Mouse (Mus musculus): ENCODE results near the gene Rfc2. TPM values are rescaled to one million over a fixed set of nuclear protein-coding genes. Genes with fewer than 3 reads are reported as not detected.

Gene Rfc2
- polyA plus RNA-seq, 1 experiment: 133 TPM

GRCm38 (mm10) chr5:134560450-134561171 lies 20.6 kb upstream of the Rfc2 start:
- WGBS: 90% methylated on average over 16 of the region's 16 CpGs
- no peaks in the 10 kb centered on the region for H3K27me3 ChIP-seq (ENCODE audit: control insufficient read depth, insufficient read depth, low read length)
- H3K36me3 ChIP-seq (ENCODE audit: control insufficient read depth, insufficient read depth, low read length): no peaks in the 10 kb centered on the region
- 0 out of 2 replicates have a peak, but pooled peaks cover 3% of the 10 kb centered on the region for H3K4me1 ChIP-seq (replicated peaks; ENCODE audit: control insufficient read depth, insufficient read depth, low read length)
- no peak overlapping the region for H3K4me3 ChIP-seq (ENCODE audit: control insufficient read depth, insufficient read depth, low read length)
- DNase-seq: no peak
- no peak overlapping the region for H3K27ac ChIP-seq (ENCODE audit: control insufficient read depth, insufficient read depth, low read length)
- TF ChIP-seq CTCF (IDR thresholded peaks at IDR 0.05; ENCODE audit: borderline replicate concordance, control insufficient read depth, extremely low read depth, insufficient read depth, low read length, poor library complexity) (no peak), POLR2A (IDR thresholded peaks at IDR 0.05; ENCODE audit: control insufficient read depth, extremely low read depth, insufficient read depth, low read length, poor library complexity) (no peak)

GRCm38 (mm10) chr5:134564272-134564671 lies 16.9 kb upstream of the Rfc2 start:
- H3K4me1 ChIP-seq (replicated peaks; ENCODE audit: control insufficient read depth, insufficient read depth, low read length): peaks cover 6% of the 10 kb centered on the region
- H3K36me3 ChIP-seq (ENCODE audit: control insufficient read depth, insufficient read depth, low read length): no peaks in the 10 kb centered on the region
- no peak overlapping the region for H3K27ac ChIP-seq (ENCODE audit: control insufficient read depth, insufficient read depth, low read length)
- H3K4me3 ChIP-seq (ENCODE audit: control insufficient read depth, insufficient read depth, low read length): no peak overlapping the region
- TF ChIP-seq CTCF (IDR thresholded peaks at IDR 0.05; ENCODE audit: borderline replicate concordance, control insufficient read depth, extremely low read depth, insufficient read depth, low read length, poor library complexity): no peak
- no peak for TF ChIP-seq POLR2A (IDR thresholded peaks at IDR 0.05; ENCODE audit: control insufficient read depth, extremely low read depth, insufficient read depth, low read length, poor library complexity)
- H3K27me3 ChIP-seq (ENCODE audit: control insufficient read depth, insufficient read depth, low read length): no peaks in the 10 kb centered on the region
- DNase-seq: no peak
- 95% methylated on average over 2 of the region's 2 CpGs for WGBS

DNA sequence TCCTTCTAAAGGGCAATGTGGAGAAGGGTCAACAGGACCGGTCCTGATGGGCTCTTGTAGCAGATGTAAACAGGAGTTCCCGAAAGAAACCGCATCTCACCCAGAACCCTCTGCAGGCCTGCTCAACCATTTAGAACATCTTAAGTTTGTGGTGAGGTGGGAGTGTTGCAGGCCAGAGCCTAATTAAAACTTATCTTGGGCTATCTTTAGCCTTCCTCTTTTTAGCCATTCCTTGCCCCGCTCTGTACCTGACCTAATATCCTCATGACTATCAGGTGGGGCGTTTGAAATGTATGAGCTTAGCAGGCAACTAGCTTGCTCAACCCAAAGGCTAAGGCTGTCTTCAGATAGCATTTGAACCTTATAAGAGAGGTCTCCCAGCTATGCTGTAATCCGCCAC lies 15.5 kb upstream of the Rfc2 start:
- DNase-seq: no peak
- TF ChIP-seq CTCF (IDR thresholded peaks at IDR 0.05; ENCODE audit: borderline replicate concordance, control insufficient read depth, extremely low read depth, insufficient read depth, low read length, poor library complexity) (no peak), POLR2A (IDR thresholded peaks at IDR 0.05; ENCODE audit: control insufficient read depth, extremely low read depth, insufficient read depth, low read length, poor library complexity) (no peak)
- WGBS: 95% methylated on average over 6 of the region's 6 CpGs

GRCm38 (mm10) chr5:134567445-134567844 lies 13.7 kb upstream of the Rfc2 start:
- H3K4me1 ChIP-seq (replicated peaks; ENCODE audit: control insufficient read depth, insufficient read depth, low read length): peaks cover 11% of the 10 kb centered on the region
- no peak for DNase-seq
- no peaks in the 10 kb centered on the region for H3K27me3 ChIP-seq (ENCODE audit: control insufficient read depth, insufficient read depth, low read length)
- no peaks in the 10 kb centered on the region for H3K36me3 ChIP-seq (ENCODE audit: control insufficient read depth, insufficient read depth, low read length)
- no peak overlapping the region for H3K27ac ChIP-seq (ENCODE audit: control insufficient read depth, insufficient read depth, low read length)
- no peak overlapping the region for H3K4me3 ChIP-seq (ENCODE audit: control insufficient read depth, insufficient read depth, low read length)
- 88% methylated on average over 4 of the region's 4 CpGs for WGBS
- TF ChIP-seq POLR2A (IDR thresholded peaks at IDR 0.05; ENCODE audit: control insufficient read depth, extremely low read depth, insufficient read depth, low read length, poor library complexity): no peak
- TF ChIP-seq CTCF (IDR thresholded peaks at IDR 0.05; ENCODE audit: borderline replicate concordance, control insufficient read depth, extremely low read depth, insufficient read depth, low read length, poor library complexity): no peak

More for the DNA sequence above, 15.5 kb upstream of the Rfc2 start:
- H3K27ac ChIP-seq (ENCODE audit: control insufficient read depth, insufficient read depth, low read length): no peak overlapping the region
- H3K36me3 ChIP-seq (ENCODE audit: control insufficient read depth, insufficient read depth, low read length): no peaks in the 10 kb centered on the region
- no peak overlapping the region for H3K4me3 ChIP-seq (ENCODE audit: control insufficient read depth, insufficient read depth, low read length)
- H3K4me1 ChIP-seq (replicated peaks; ENCODE audit: control insufficient read depth, insufficient read depth, low read length): peaks cover 6% of the 10 kb centered on the region
- no peaks in the 10 kb centered on the region for H3K27me3 ChIP-seq (ENCODE audit: control insufficient read depth, insufficient read depth, low read length)

DNA sequence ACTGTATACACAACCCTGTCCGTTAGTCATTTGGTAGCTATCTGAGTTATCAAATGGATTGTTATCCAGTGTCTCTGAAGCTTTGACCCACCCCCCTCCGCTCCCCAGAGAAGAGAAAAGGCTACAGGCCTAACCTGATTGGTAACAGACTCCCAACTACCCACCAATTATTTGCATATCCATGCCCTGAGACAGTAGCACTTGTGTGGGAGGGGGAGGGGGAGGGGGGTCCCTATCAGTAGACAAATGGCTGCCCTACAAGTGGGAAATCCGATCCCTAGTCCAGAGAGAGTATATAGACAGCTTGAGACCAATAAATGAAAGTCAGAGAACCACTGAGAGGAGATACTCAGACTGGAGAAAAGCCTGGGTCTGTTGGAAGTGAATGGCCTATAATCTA lies 13.1 kb upstream of the Rfc2 start:
- peaks cover 13% of the 10 kb centered on the region for H3K4me1 ChIP-seq (replicated peaks; ENCODE audit: control insufficient read depth, insufficient read depth, low read length)
- no peak overlapping the region for H3K4me3 ChIP-seq (ENCODE audit: control insufficient read depth, insufficient read depth, low read length)
- H3K36me3 ChIP-seq (ENCODE audit: control insufficient read depth, insufficient read depth, low read length): no peaks in the 10 kb centered on the region
- no peak for DNase-seq
- no peak for TF ChIP-seq CTCF (IDR thresholded peaks at IDR 0.05; ENCODE audit: borderline replicate concordance, control insufficient read depth, extremely low read depth, insufficient read depth, low read length, poor library complexity)
- TF ChIP-seq POLR2A (IDR thresholded peaks at IDR 0.05; ENCODE audit: control insufficient read depth, extremely low read depth, insufficient read depth, low read length, poor library complexity): no peak
- 97% methylated on average over 3 of the region's 3 CpGs for WGBS
- no peak overlapping the region for H3K27ac ChIP-seq (ENCODE audit: control insufficient read depth, insufficient read depth, low read length)
- no peaks in the 10 kb centered on the region for H3K27me3 ChIP-seq (ENCODE audit: control insufficient read depth, insufficient read depth, low read length)

DNA sequence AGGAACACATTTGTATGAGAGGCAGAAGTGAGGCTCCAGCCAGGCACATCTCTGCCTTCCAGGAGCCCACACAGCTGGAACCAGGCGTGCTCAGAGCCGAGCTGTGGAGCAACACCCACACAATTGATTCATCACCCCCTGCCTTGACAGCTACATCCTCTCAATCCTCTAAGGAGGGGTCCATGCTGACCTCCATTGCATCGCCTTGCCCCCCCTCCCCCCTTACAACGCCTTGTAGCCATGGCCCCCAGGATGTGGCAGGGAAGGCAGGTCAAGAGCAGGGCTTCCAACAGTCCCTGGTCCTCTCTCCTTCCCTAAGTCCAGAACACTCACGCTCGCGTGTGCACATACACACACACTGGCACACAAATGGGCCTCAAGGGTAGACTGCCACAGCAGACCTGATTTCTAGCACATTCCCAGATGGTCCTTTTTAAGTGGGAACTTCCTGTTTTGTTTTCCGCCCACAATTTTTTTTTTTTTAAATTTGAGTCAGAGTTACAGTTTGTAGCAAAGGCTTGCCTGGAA lies 12.1 kb upstream of the Rfc2 start:
- no peak overlapping the region for H3K4me3 ChIP-seq (ENCODE audit: control insufficient read depth, insufficient read depth, low read length)
- H3K4me1 ChIP-seq (replicated peaks; ENCODE audit: control insufficient read depth, insufficient read depth, low read length): peaks cover 13% of the 10 kb centered on the region
- H3K27me3 ChIP-seq (ENCODE audit: control insufficient read depth, insufficient read depth, low read length): no peaks in the 10 kb centered on the region
- no peak overlapping the region for H3K27ac ChIP-seq (ENCODE audit: control insufficient read depth, insufficient read depth, low read length)
- no peaks in the 10 kb centered on the region for H3K36me3 ChIP-seq (ENCODE audit: control insufficient read depth, insufficient read depth, low read length)
- 80% methylated on average over 8 of the region's 8 CpGs for WGBS
- no peak for TF ChIP-seq POLR2A (IDR thresholded peaks at IDR 0.05; ENCODE audit: control insufficient read depth, extremely low read depth, insufficient read depth, low read length, poor library complexity)
- no peak for TF ChIP-seq CTCF (IDR thresholded peaks at IDR 0.05; ENCODE audit: borderline replicate concordance, control insufficient read depth, extremely low read depth, insufficient read depth, low read length, poor library complexity)
- no peak for DNase-seq
